Mouse (Mus musculus): ENCODE results near the gene Klc2. TPM values are rescaled to one million over a fixed set of nuclear protein-coding genes. Genes with fewer than 3 reads are reported as not detected.
"Not testable (repeated sequence)": the region's sequence is repeated elsewhere in the genome, so short reads cannot be mapped to it uniquely, and the experiment has no call there.

The Klc2 gene
- total RNA-seq, 4 experiments from 2014 or later: 60.6 to 68.9 (median 64.0) TPM

- no peak for DNase-seq (ENCODE audit: low spot score in 2 of 2)
Observed at GRCm38 (mm10) chr19:5106074-5106473, 12.3 kb downstream of the Klc2 start.

GRCm38 (mm10) chr19:5098363-5099143, 19.8 kb downstream of the Klc2 start, which contains the start of gene Cnih2:
Cnih2 (minus strand) TSS chr19:5098521.
- no peak for DNase-seq (ENCODE audit: low spot score in 2 of 2)

- no peak for DNase-seq (ENCODE audit: low spot score in 2 of 2)
Observed at GRCm38 (mm10) chr19:5097521-5098362, 20.6 kb downstream of the Klc2 start.

- no peak for DNase-seq (ENCODE audit: low spot score in 2 of 2)
Observed at GRCm38 (mm10) chr19:5095887-5096474, 22.4 kb downstream of the Klc2 start.

GRCm38 (mm10) chr19:5094746-5095417, 23.5 kb downstream of the Klc2 start:
- no peak for DNase-seq (ENCODE audit: low spot score in 2 of 2)

GRCm38 (mm10) chr19:5094243-5094632, 24.1 kb downstream of the Klc2 start:
- DNase-seq (ENCODE audit: low spot score in 2 of 2): peak; percentile 78 to 79

GRCm38 (mm10) chr19:5093481-5094242, 24.7 kb downstream of the Klc2 start:
- DNase-seq (ENCODE audit: low spot score in 2 of 2): no peak

- no peak for DNase-seq (ENCODE audit: low spot score in 2 of 2)
Observed at GRCm38 (mm10) chr19:5092083-5092482, 26.3 kb downstream of the Klc2 start.

GRCm38 (mm10) chr19:5089324-5089723, 29.0 kb downstream of the Klc2 start:
- DNase-seq (ENCODE audit: low spot score in 2 of 2): no peak

GRCm38 (mm10) chr19:5087884-5088728, 30.3 kb downstream of the Klc2 start, which contains the start of gene Yif1a:
Yif1a (plus strand) TSS chr19:5088538.
- DNase-seq (ENCODE audit: low spot score in 2 of 2): peak; percentile 88 to 91

- DNase-seq (ENCODE audit: low spot score in 2 of 2): not testable (repeated sequence)
Observed at GRCm38 (mm10) chr19:5086533-5086932, 31.8 kb downstream of the Klc2 start.

GRCm38 (mm10) chr19:5085145-5085863, 33.1 kb downstream of the Klc2 start, which contains the start of gene Tmem151a:
Tmem151a (minus strand) TSS chr19:5085531.
- DNase-seq (ENCODE audit: low spot score in 2 of 2): no peak

GRCm38 (mm10) chr19:5084834-5085144, 33.6 kb downstream of the Klc2 start:
- DNase-seq (ENCODE audit: low spot score in 2 of 2): no peak

- DNase-seq (ENCODE audit: low spot score in 2 of 2): no peak
Observed at GRCm38 (mm10) chr19:5083961-5084833, 34.2 kb downstream of the Klc2 start.

GRCm38 (mm10) chr19:5082596-5082995, 35.8 kb downstream of the Klc2 start:
- no peak for DNase-seq (ENCODE audit: low spot score in 2 of 2)

- DNase-seq (ENCODE audit: low spot score in 2 of 2): no peak
Observed at GRCm38 (mm10) chr19:5082005-5082404, 36.4 kb downstream of the Klc2 start.

GRCm38 (mm10) chr19:5079279-5079678, 39.1 kb downstream of the Klc2 start:
- no peak for DNase-seq (ENCODE audit: low spot score in 2 of 2)

GRCm38 (mm10) chr19:5073518-5073917, 44.8 kb downstream of the Klc2 start:
- DNase-seq (ENCODE audit: low spot score in 2 of 2): no peak
